Mouse (Mus musculus) adrenal gland, postnatal 10 days (tissue): ENCODE results near the gene Pcsk4. TPM values are rescaled to one million over a fixed set of nuclear protein-coding genes. Genes with fewer than 3 reads are reported as not detected.

Experiments
- microRNA-seq: library from miRNA; unstranded; fragments of <30 nt; microRNA quantifications from one replicate; pipeline ENCODE4 v1.2.0, GENCODE M21; 2021
- total RNA-seq, 2 experiments: library from RNA; stranded (reverse); gene quantifications; 2 replicates each; pipeline ENCODE4 v1.2.3; 2021

The Pcsk4 gene
- total RNA-seq, 2 experiments from 2014 or later: 4.1 to 7.6 TPM

Small RNAs within 50 kb of the gene (microRNA-seq; reads per million reads assigned to microRNA genes)
- gene Mir6911: not detected

Other genes with a start within 250 kb of the Pcsk4 start
- 10 to 100 TPM; 37.5 to 55.7 TPM for gene Sbno2, start 223.9 kb downstream of the Pcsk4 start, total RNA-seq
- gene Stk11, start 213.7 kb downstream of the Pcsk4 start, total RNA-seq: 100 to 1,000 TPM; 133 to 151 TPM
- 100 to 1,000 TPM; 982 to 996 TPM for gene Atp5d, start 190.9 kb downstream of the Pcsk4 start, total RNA-seq
- 10 to 100 TPM; 41.6 to 65.6 TPM for gene Cbarp, start 188.7 kb downstream of the Pcsk4 start, total RNA-seq
- 100 to 1,000 TPM; 106 to 127 TPM for gene Midn, start 181.2 kb downstream of the Pcsk4 start, total RNA-seq
- gene Cirbp, start 163.5 kb downstream of the Pcsk4 start, total RNA-seq: 100 to 1,000 TPM; 102 to 168 TPM
- gene 1600002K03Rik, start 156.6 kb downstream of the Pcsk4 start, total RNA-seq: 1 to 10 TPM; 6.4 to 7.7 TPM
- 1 to 10 TPM; 3.3 to 4.5 TPM for gene Efna2, start 150.0 kb downstream of the Pcsk4 start, total RNA-seq
- 10 to 100 TPM; 26.5 to 39.2 TPM for gene Mum1, start 103.1 kb downstream of the Pcsk4 start, total RNA-seq
- 100 to 1,000 TPM; 470 to 572 TPM for gene Ndufs7, start 80.4 kb downstream of the Pcsk4 start, total RNA-seq
- 100 to 1,000 TPM; 164 to 167 TPM for gene Gamt, start 68.5 kb downstream of the Pcsk4 start, total RNA-seq
- gene Dazap1, start 68.0 kb downstream of the Pcsk4 start, total RNA-seq: 100 to 1,000 TPM in 1 of 2 experiments, 10 to 100 TPM in 1; 93.6 to 121 TPM
- 1,000 to 10,000 TPM; 1,216 to 1,243 TPM for gene Rps15, start 37.0 kb downstream of the Pcsk4 start, total RNA-seq
- gene Apc2, start 33.5 kb downstream of the Pcsk4 start, total RNA-seq: 1 to 10 TPM; 2.7 to 5.6 TPM
- gene 2310011J03Rik, start 9.0 kb downstream of the Pcsk4 start, total RNA-seq: 10 to 100 TPM; 24.0 to 26.7 TPM
- gene Reep6, start 455 bp upstream of the Pcsk4 start, total RNA-seq: 10 to 100 TPM; 38.4 to 61.8 TPM
- 10 to 100 TPM in 1 of 2 experiments, 1 to 10 TPM in 1; 7.6 to 18.7 TPM for gene Adamtsl5, start 18.9 kb upstream of the Pcsk4 start, total RNA-seq
- gene Plk5, start 27.0 kb upstream of the Pcsk4 start, total RNA-seq: under 1 TPM in 1 of 2 experiments, not detected in 1; 0.12 TPM
- gene Mex3d, start 58.2 kb upstream of the Pcsk4 start, total RNA-seq: 10 to 100 TPM; 19.6 to 21.8 TPM
- 100 to 1,000 TPM; 103 to 113 TPM for gene Mbd3, start 70.1 kb upstream of the Pcsk4 start, total RNA-seq
- 1,000 to 10,000 TPM; 1,321 to 1,365 TPM for gene Uqcr11, start 77.3 kb upstream of the Pcsk4 start, total RNA-seq
- gene Tcf3, start 104.1 kb upstream of the Pcsk4 start, total RNA-seq: 10 to 100 TPM; 58.1 to 77.1 TPM
- gene Onecut3, start 165.3 kb upstream of the Pcsk4 start, total RNA-seq: not detected
- under 1 TPM; 0.27 to 0.36 TPM for gene Atp8b3, start 209.6 kb upstream of the Pcsk4 start, total RNA-seq
- 10 to 100 TPM; 31.9 to 44.5 TPM for gene Rexo1, start 232.1 kb upstream of the Pcsk4 start, total RNA-seq
- 10 to 100 TPM; 12.4 to 14.1 TPM for gene Klf16, start 247.8 kb upstream of the Pcsk4 start, total RNA-seq